Mouse (Mus musculus) thymus, adult 2 months (tissue): ENCODE data around the gene Rtp2. TPM values are rescaled to one million over a fixed set of nuclear protein-coding genes. Genes with fewer than 3 reads are reported as not detected.

Experiments used
- DNase-seq: peaks from one replicate; pipeline ENCODE4 v3.0.0; 2021
- H3K27ac ChIP-seq: fragments of 200-500 bp; 2 replicates; pipeline ENCODE4 v1.5.1; 2012; ENCODE audit warnings: low read length, control low read depth; ENCODE audit not compliant: control insufficient read depth, insufficient read depth
- H3K27me3 ChIP-seq: fragments of 200-500 bp; 2 replicates; pipeline ENCODE4 v1.6.1; 2012; ENCODE audit warnings: mild to moderate bottlenecking, low read length, moderate library complexity, mixed read lengths; ENCODE audit not compliant: control insufficient read depth, insufficient read depth
- H3K36me3 ChIP-seq: fragments of 200-500 bp; 2 replicates; pipeline ENCODE4 v1.6.1; 2012; ENCODE audit warnings: mild to moderate bottlenecking, low read length, moderate library complexity; ENCODE audit not compliant: control insufficient read depth, insufficient read depth
- H3K4me1 ChIP-seq: fragments of 200-500 bp; replicated peaks from 2 replicates; pipeline ENCODE4 v1.6.1; 2012; ENCODE audit warnings: low read length; ENCODE audit not compliant: control insufficient read depth, insufficient read depth
- H3K4me3 ChIP-seq: fragments of 200-500 bp; 2 replicates; pipeline ENCODE4 v1.5.1; 2012; ENCODE audit warnings: mild to moderate bottlenecking, low read length, control low read depth, moderate library complexity; ENCODE audit not compliant: control insufficient read depth, insufficient read depth
- CTCF ChIP-seq: fragments of 200-500 bp; IDR thresholded peaks from 2 replicates; pipeline ENCODE4 v1.5.1; 2012; ENCODE audit warnings: mild to moderate bottlenecking, control low read depth, low read length, moderate library complexity, borderline replicate concordance; ENCODE audit not compliant: control insufficient read depth, poor library complexity, insufficient read depth; ENCODE audit errors: extremely low read depth
- POLR2A ChIP-seq: fragments of 200-500 bp; IDR thresholded peaks from 2 replicates; pipeline ENCODE4 v1.6.1; 2012; ENCODE audit warnings: mild to moderate bottlenecking, low read length, control low read depth, moderate library complexity; ENCODE audit not compliant: control insufficient read depth, poor library complexity, insufficient read depth; ENCODE audit errors: extremely low read depth
- WGBS: fragments of 180-500 bp; shearing (Covaris S2); methylation state at CpG from one replicate; pipeline ENCODE4 v1.1.7; 2018; 5-methylcytosine and 5-hydroxymethylcytosine counted together
- polyA plus RNA-seq: library from polyadenylated mRNA; depleted of rRNA; stranded (reverse); fragments of >200 nt; gene quantifications from 2 replicates; pipeline ENCODE4 v1.2.3, GENCODE M21; 2012; rRNA removed

The Rtp2 gene
- polyA plus RNA-seq: not detected in 2 replicates

DNA sequence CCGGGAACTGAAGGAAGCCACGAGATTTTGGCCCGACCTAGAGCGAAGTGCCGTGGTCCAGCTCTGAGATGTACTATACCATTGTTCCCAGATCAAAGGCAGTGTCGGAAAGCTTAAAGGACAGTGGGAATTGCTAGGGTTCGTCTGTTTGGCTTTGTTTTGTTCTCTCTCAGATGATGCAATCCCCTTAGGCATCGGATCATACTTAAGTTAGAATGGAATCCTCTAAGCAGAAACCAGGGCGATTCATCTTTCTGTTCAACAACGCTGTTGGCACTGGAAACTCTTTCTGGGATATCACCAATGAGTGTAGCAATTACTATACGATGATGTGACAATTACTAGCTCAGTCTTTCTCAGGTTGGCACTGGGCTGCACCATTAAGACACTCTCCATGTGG, at the start of gene Rtp2:
Gene Rtp2 (minus strand): TSS at position 101 of the 400 bp plus-strand sequence.
- TF ChIP-seq CTCF (no peak), POLR2A (no peak)
- no peaks in the 10 kb centered on the region for H3K27me3 ChIP-seq
- no peak within 1 kb of the TSS for H3K27ac ChIP-seq
- H3K4me1 ChIP-seq: no peaks in the 10 kb centered on the region
- 89% methylated on average over 11 of the region's 11 CpGs for WGBS
- H3K4me3 ChIP-seq: no peak within 1 kb of the TSS
- DNase-seq: no peak
- no peaks in the 10 kb centered on the region for H3K36me3 ChIP-seq

DNA sequence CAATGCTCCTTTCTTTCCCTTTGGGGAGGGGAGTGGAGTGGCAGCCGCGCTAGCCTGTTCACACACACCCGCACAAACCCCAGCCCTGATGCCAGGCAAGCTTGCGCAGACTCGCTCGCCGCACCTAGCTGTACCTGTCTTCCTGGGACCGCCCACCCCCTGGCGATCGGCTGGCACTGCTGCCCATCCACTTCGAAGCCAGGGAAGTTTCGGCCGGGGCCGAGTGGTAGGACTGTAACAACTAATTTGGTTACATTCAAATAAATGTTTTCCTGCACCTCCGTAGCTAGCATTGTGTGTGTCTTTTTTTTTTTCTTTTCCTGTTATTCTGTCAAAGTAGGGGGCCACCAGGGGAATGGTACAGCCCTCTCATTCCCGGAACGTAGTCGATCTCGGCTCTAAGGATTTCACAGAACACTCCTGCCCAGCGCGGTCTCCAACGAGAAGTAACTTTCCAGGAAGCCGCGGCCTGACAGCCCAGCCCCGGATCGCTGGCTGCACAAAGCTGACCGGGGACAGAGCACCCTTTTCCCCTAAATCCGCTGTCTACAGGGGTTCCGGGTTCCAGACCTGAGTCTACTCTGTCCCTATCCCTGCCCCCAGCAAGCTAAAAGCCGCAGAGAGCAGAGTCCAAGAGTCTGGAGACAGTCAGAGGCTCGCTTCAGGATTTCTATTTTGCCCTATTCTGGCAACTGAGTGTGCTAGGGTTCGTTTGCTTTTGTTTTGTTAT, 49.0 kb upstream of the Rtp2 start:
- TF ChIP-seq POLR2A: no peak
- TF ChIP-seq CTCF: no peak
- H3K4me1 ChIP-seq: peaks cover 28% of the 10 kb centered on the region
- H3K36me3 ChIP-seq: peaks cover 29% of the 10 kb centered on the region
- no peak overlapping the region for H3K4me3 ChIP-seq
- no peak overlapping the region for H3K27ac ChIP-seq
- DNase-seq: no peak
- 10% methylated on average over 32 of the region's 32 CpGs for WGBS
- H3K27me3 ChIP-seq: no peaks in the 10 kb centered on the region

DNA sequence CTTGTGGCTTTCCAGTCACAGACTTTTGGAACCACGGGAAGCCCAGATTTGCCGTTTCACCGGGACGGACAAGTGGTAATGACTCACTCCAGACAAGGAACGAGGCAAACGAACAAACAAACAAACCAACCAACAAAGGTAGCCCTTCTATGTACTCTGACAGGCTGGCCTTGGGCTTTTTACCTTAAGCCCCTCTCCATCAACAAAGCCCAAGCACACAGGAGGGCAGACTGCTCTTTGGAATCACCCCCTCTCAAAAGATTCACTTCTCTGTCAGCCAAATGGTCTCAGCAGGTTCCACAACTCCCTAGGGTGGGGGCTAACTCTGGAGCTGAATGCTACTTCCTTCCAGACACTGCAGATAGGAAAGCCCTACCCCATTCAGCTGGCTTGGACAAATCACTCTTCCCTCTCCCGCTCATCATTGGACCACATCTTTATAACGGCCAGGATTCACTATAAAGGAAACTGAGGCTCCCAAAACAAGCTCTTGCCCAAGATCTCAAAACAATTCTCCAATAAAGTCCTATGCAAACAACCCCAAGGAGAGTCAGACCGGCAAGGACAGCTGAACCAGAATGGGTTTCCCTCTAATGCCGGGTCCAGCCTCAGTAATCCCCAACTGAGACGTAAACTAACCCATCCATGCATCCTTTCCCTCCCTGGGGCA, 48.1 kb upstream of the Rtp2 start:
- no peak overlapping the region for H3K4me3 ChIP-seq
- DNase-seq: no peak
- no peak for TF ChIP-seq CTCF
- H3K4me1 ChIP-seq: peaks cover 28% of the 10 kb centered on the region
- H3K27me3 ChIP-seq: no peaks in the 10 kb centered on the region
- no peak overlapping the region for H3K27ac ChIP-seq
- 48% methylated on average over 11 of the region's 11 CpGs for WGBS
- H3K36me3 ChIP-seq: peaks cover 33% of the 10 kb centered on the region

DNA sequence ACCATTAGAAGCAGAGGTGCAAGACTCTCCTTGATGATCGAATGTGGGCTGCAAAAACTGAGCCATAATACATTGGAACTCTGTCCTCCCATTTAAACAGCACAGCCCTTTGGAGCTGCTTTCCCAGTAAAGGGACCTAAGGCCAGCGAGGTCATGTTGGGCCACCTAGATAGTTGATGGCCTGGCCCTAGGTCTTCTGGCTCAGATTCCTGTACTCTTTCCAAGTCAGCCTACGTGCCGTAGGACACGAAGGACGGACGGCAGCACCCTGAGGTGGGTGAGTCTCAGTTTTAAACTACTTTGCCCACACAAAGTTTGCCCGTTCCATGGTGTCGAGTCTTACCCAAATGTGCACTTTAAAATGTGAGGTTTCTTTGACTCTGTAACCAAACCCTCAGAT, 47.3 kb upstream of the Rtp2 start:
- no peak for DNase-seq
- no peak for TF ChIP-seq POLR2A
- TF ChIP-seq CTCF: no peak
- WGBS: 98% methylated on average over 9 of the region's 9 CpGs

DNA sequence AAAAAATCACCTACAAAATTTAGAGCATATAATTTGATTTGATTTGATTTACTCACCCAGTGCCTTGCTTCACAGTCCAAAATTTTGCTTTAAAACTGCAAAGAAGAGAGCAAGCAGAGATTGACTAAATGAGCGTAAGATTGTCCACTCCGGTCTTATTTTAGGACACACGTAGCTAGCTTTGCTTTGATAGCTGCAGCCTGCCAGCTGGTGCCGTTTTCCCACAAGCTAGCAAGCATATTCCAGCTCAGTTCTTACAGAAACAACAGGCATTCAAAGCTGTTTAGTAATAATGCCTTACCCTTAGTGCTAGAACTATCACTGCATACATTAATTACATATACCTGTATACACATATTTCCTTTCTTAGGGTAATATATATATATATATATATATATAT, 46.3 kb upstream of the Rtp2 start:
- no peak for TF ChIP-seq POLR2A
- no peak for TF ChIP-seq CTCF
- Histone ChIP-seq H3K27me3 (no peaks in the 10 kb centered on the region), H3K4me3 (no peak overlapping the region), H3K36me3 (peaks cover 52% of the 10 kb centered on the region), H3K27ac (no peak overlapping the region), H3K4me1 (peaks cover 24% of the 10 kb centered on the region)
- no peak for DNase-seq
- WGBS: 95% methylated on average over 4 of the region's 4 CpGs

More for the DNA sequence above, 47.3 kb upstream of the Rtp2 start:
- Histone ChIP-seq H3K4me3 (no peak overlapping the region), H3K36me3 (peaks cover 42% of the 10 kb centered on the region), H3K27ac (no peak overlapping the region), H3K27me3 (no peaks in the 10 kb centered on the region), H3K4me1 (peaks cover 28% of the 10 kb centered on the region)

DNA sequence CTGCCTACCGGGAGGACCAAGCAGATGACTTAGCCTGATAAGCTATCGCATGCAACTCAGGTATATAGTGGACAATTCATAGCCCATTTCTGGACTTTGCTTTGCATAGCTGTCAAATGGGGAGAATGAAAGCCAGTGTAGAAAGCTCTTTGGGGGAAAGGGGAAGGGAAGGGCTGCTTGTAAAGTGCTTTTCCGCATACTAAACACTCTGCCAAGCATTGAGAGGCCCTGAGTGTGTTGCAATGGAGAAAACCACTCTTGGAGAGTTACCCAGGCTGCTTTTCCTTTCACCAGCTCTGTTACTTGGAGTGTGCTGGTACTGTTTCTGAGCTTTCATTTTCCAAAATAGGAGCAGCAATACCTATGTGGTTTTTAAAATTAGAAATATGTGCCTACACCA, 45.5 kb upstream of the Rtp2 start:
- no peak for DNase-seq
- no peak for TF ChIP-seq POLR2A
- TF ChIP-seq CTCF: no peak

More for the DNA sequence above, 45.5 kb upstream of the Rtp2 start:
- Histone ChIP-seq H3K27me3 (no peaks in the 10 kb centered on the region), H3K36me3 (peaks cover 55% of the 10 kb centered on the region), H3K27ac (no peak overlapping the region), H3K4me3 (no peak overlapping the region), H3K4me1 (peaks cover 19% of the 10 kb centered on the region)
- 94% methylated on average over 3 of the region's 3 CpGs for WGBS
